Comparison of ENCODE assay signal across 8 mouse cellular contexts in genomic region chr13:29273693-29274221, GRCm38 (mm10).
A peak's percentile ranks its signal among the peaks of the same experiment; 100 is the strongest.
DNase-seq lines count a peak whose midpoint lies in the region; ATAC-seq lines count a peak whose summit lies in the region.

No protein-coding gene starts in this region.

- no peaks in the 10 kb centered on the region for H3K9me3 ChIP-seq in embryonic facial prominence, embryonic 14.5 days (ENCODE audit: control insufficient read depth, low read length)

- 0 out of 2 replicates have a peak, but pooled peaks have one; percentile 15 for ATAC-seq in embryonic facial prominence, embryonic 14.5 days (ENCODE audit: low read depth)

- no peak overlapping the region for H3K4me2 ChIP-seq in embryonic facial prominence, embryonic 14.5 days (ENCODE audit: low read depth, low read length)

- no peaks in the 10 kb centered on the region for H3K36me3 ChIP-seq in embryonic facial prominence, embryonic 14.5 days (ENCODE audit: control insufficient read depth, insufficient read depth, low read length)

- H3K27ac ChIP-seq in embryonic facial prominence, embryonic 14.5 days (replicated peaks; ENCODE audit: low read depth, low read length) = no peak overlapping the region

- no peaks in the 10 kb centered on the region for H3K27me3 ChIP-seq in embryonic facial prominence, embryonic 14.5 days (replicated peaks; ENCODE audit: control insufficient read depth, insufficient read depth, low read length)

- H3K9ac ChIP-seq in embryonic facial prominence, embryonic 14.5 days (ENCODE audit: low read depth, low read length) = no peak overlapping the region

- no peak overlapping the region for H3K4me3 ChIP-seq in embryonic facial prominence, embryonic 14.5 days (ENCODE audit: low read depth, low read length)

- peak; percentile 11 for DNase-seq in layer of hippocampus, adult 11-12 months (ENCODE audit: low spot score)
- no peak for DNase-seq in layer of hippocampus, adult 9-10 months (ENCODE audit: low spot score)
- DNase-seq in embryonic facial prominence, embryonic 14.5 days (ENCODE audit: low spot score) = peak; percentile 16
- DNase-seq in left cerebral cortex, adult 11 months (ENCODE audit: low spot score) = peak; percentile 11
- DNase-seq in right cerebral cortex, postnatal 25 days = peak; percentile 31
- DNase-seq in gastrocnemius, postnatal 25 days = no peak
- DNase-seq in adrenal gland, adult (ENCODE audit: inconsistent age in 2 of 2, low spot score in 1 of 2) = no peak
- no peak for DNase-seq in kidney, postnatal 10 days

- WGBS in embryonic facial prominence, embryonic 14.5 days = 38% methylated on average over 4 of the region's 4 CpGs

- 0 out of 2 replicates have a peak, but pooled peaks cover 2% of the 10 kb centered on the region for H3K4me1 ChIP-seq in embryonic facial prominence, embryonic 14.5 days (ENCODE audit: control insufficient read depth, insufficient read depth, low read length)

Comparison
In these comparisons a context has a peak if more than half of its experiments do, and no peak if none do; other contexts are left out.
1. DNase-seq: peak in layer of hippocampus, adult 11-12 months (single experiment), embryonic facial prominence, embryonic 14.5 days (single experiment), left cerebral cortex, adult 11 months (single experiment) and right cerebral cortex, postnatal 25 days (single experiment); none in layer of hippocampus, adult 9-10 months (single experiment), gastrocnemius, postnatal 25 days (single experiment), adrenal gland, adult (0 of 2) and kidney, postnatal 10 days (single experiment).